Mouse (Mus musculus) spleen, adult 18-20 months (tissue): ENCODE measurements around the gene Tspan18.

Experiments used
- DNase-seq, 2 experiments: peaks; one replicate each; pipeline ENCODE4 v3.0.0; 2022; ENCODE audit warnings: mixed read lengths in 2 of 2

Gene Tspan18

DNA sequence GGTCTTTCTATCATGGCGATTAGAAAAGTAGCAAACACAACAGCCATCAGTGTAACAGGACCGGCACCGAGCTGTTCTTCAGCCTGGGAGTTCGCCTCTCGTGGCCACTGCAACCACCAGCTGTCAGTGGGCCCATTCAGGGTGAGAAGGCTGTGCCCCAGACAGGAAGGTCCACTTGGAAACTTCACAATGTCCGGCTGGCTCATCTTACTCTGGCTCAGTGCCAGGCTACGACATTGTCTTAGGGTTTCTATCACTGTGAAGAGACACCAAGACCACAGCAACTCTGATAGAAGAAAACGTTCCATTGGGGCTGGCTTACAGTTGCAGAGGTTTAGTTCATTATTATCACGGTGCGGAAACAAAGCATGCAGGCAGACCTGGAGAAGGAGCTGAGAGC is 45.1 kb downstream of the Tspan18 start:
- DNase-seq: no peak

GRCm38 (mm10) chr2:93287348-93287747 is 47.0 kb downstream of the Tspan18 start:
- DNase-seq: no peak

- DNase-seq: no peak
Measured at GRCm38 (mm10) chr2:93286742-93287141, 47.6 kb downstream of the Tspan18 start.

GRCm38 (mm10) chr2:93286321-93286720 is 48.0 kb downstream of the Tspan18 start:
- no peak for DNase-seq

DNA sequence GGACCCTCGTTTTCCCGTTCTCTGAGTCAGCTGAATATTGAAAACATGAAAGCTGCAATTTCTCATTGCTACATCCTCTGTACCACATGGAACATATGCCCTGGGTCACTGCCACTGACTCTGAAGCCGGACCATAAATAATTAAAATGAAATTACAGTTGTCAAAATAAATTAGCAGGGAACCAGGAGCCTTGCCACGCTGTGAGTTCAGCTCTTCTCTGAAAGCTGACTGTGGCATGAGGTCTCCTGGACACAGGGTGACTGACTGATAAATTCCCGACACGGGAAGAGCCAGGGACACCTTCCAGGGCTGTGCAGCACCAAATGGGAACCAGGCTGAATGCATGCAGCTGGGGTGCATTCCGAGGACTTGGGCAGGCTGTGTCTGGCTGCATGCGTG is 48.5 kb downstream of the Tspan18 start:
- DNase-seq: no peak

- DNase-seq: no peak
Measured at GRCm38 (mm10) chr2:93284625-93285024, 49.7 kb downstream of the Tspan18 start.

GRCm38 (mm10) chr2:93283481-93284293 is 50.6 kb downstream of the Tspan18 start:
- no peak for DNase-seq

- no peak for DNase-seq
Measured at GRCm38 (mm10) chr2:93282636-93283035, 51.7 kb downstream of the Tspan18 start.

DNA sequence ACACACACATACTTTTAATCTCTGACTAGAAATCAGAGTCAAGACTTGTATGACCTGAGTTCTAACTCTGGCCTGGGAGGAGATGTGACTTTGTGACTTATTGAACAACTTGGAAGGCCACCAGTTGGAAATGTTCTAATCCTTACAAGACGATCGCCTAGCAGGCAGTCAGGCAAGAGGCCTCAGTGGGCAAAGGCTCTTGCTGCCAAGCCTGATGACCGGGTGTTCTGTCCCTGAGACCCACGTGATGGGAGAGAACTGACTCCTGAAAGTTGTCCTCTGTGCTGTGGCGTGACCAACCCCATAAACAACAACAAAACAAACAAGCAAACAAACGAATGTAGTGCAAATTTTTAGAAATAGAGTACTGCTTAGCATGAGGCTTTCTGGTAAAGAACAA is 52.8 kb downstream of the Tspan18 start:
- DNase-seq: no peak

DNA sequence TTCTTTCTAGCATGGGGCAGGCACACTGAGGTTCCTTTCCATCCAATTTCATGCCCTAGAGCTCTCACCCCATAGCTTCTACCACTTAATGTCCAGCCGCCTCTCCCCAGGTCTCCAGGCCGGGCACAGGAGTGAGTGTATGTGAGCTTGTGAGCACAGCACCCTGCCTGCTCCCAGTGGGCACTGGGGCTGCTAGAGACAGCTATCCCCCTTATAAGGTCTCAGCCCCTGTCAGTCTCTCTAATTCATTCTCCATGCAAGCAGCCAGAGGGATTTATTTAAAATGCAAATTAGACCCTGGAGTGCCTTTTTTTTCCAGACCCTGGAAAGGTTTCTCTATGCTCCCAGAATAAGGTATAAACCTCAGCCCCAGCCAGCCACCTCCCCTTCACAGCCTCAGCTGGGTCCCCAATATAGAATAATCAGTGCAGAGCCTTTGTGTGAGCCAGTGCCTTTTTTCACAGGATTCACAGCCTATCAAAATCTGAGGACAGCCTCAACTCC is 54.1 kb downstream of the Tspan18 start:
- no peak for DNase-seq

- no peak for DNase-seq
Measured at GRCm38 (mm10) chr2:93278181-93278975, 55.9 kb downstream of the Tspan18 start.

DNA sequence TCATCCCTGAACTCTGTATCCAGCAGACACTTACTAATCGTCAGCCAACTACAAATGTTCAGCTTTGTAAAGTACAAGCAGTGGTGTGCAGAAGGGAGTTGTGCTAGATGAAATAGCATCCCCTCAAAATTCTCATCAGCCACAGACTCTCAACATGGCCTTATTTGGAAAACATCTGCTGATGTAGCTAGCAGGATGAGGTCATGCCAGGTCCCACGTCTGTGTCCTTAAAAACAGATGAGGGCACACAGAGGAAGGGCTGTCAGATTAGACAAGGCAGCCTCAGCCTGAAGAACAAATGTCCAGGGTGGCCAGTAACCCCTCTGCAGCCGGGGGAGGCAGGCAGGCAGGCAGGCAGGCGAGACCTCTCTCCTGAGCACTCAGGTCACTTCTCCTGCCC is 56.8 kb downstream of the Tspan18 start:
- DNase-seq: no peak

DNA sequence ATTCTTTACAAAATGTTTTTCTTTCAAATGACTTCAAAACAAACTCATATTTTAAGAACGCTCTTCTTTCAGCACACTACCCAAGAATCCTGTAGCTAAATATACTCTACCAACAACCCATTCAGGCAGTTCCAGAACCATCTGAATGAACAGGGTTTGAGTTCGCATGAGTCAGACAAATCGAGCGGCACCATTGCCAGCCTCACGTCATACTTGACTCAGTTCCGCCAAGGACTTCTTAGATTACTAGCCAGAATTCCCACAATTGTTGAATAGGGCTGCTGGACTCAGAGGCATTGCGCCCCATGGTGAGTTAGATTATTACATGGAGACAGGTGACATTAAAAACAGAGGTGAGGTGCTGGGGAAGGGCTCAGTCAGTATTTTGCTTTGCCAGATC is 58.3 kb downstream of the Tspan18 start:
- no peak for DNase-seq

- no peak for DNase-seq
Measured at GRCm38 (mm10) chr2:93273916-93274315, 60.4 kb downstream of the Tspan18 start.

DNA sequence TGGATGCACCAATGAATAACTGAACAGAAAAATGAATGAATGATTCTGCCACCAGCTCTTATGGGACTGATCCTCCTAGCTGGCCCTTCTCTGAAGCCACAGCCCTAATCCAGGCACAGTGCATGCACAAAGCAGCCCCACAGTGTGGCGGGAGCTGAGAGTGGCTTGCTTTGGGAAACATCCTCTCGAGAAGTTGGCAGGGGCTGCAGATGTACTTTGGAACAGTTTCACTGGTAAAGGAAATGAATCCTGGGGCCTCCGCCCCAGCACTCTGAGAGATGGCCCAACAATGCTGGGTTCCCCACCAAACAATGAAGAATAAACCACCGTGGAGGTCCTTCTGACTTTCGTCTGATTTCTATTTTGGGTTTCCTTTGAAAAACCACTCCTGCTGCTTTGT is 64.2 kb downstream of the Tspan18 start:
- no peak for DNase-seq

- DNase-seq: no peak
Measured at GRCm38 (mm10) chr2:93269611-93270010, 64.7 kb downstream of the Tspan18 start.

DNA sequence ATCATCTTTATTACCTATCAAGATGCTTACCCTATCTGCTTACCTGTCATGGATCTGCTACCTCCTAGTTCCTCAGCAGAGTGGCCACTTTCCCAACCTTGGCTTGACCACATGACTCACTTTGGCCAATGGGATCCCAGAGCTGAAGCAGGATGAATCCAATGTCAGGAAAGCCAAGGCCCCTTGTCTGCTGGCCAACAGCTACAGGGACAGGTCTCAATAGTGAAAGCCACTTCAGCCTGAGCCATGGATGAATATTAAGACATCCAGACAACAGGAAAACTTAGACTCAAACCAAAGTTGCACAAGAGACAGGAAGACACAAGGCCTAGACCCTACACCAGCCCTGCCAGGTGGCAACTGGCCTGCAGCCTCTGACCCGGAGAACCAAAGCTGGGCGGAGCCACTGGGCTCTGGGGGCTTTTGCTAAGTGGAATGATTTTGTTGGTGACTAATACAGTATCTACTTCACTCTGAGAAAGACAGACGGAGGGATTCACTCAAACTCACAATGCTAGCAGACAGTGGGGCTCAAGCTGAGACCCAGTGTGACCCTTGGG is 65.5 kb downstream of the Tspan18 start:
- no peak for DNase-seq

DNA sequence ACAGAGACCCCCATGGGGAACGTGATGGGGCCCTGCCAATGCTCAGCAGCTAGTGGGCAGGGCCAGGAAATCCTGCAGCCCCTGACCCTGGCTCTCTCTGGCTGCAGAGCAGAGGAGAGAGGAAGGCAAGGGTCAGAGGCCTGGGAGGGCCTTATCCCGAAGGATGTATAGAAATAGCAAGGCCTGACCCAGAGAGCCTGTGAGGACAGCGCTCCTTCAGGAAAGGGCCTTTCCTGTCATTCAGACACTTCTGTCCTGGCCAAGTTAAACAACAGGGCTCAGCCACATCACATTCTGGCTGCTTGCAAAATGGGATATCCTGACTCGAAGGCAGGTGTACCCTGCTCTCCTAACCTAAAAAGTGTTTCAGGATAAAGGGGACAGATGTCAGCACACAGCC is 66.5 kb downstream of the Tspan18 start:
- DNase-seq: no peak

DNA sequence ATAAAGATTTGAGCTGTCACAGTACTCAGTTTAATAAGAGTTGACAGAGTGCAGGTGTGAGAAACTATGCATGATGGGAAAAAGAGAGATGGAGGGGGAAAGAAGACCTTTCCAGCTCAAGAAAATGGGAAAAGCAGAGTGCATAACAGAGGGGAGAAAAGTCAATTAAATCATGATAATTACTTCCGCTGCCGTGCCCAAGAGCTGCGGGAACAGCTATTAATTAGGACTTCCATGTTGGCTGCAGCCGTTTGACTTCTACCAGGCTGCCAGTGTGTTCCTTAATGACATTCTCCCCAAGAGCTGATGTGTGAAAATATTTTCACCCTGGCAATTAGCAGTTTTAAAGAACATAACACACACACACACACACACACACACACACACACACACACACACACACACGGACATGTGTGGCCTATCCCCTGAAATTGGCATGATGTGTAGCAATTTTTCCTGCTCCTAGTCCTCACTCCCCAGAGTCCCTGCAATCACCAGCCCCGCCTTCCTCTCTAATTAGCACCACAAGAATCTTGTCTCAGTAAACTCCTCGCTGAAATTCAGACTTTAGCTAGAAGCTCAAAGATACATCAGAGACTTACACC is 67.6 kb downstream of the Tspan18 start:
- no peak for DNase-seq

DNA sequence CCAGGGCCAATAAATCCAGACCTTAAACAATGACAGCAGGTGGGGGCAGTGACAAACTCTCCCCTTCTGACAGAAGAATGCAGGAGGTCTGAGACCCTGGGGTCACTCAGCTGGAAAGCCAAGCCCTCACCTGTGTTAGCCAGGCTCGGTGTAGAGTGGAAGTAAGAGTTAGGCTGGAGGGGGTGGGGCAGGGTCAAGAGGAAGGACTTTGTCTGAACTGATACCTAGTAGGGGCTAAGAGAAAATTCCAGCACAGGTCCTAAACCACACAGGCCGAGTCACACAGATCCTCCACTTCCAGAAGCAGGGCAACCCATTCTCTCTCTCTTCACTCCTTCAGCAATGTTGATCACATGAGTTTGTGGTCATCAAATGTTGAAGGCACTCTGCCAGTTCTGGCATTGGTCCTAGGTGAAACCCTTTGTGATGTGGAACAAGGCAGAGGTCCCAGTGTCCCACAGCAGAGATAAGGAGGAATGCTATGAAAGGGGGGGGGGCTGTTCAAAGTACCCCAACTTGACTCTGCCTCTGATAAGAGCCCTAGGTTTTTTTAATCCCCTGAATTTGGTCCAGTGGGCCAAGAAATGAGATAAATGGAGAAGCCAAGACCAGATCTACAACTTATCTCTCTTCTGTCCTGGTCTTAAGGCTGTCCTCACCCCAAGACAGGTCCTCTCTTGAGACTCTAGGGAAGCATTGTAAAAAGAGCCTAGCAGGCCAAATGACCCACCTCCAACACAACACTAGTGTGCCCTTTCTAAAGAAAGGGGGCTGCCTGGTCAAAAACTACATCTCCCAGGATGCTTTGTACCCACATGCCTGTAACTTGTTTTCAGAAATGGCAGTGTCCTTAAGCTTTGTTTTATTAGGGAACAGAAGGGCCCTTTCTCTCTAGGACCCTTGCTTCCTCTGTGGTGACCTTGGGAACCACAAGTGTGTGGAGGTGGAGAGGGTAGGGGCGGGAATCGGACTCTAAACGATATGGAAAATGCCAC is 71.7 kb downstream of the Tspan18 start:
- DNase-seq: no peak

- DNase-seq: no peak
Measured at GRCm38 (mm10) chr2:93261521-93262290, 72.6 kb downstream of the Tspan18 start.
